Mouse (Mus musculus) T-helper 1 cell (primary cell): ENCODE measurements around the gene Igfbp1.

Experiments used
- in situ Hi-C: fragments of 300-600 bp; cut with MboI, MseI; formaldehyde crosslinking; loops from one replicate; pipeline ENCODE4 v1.15.1; 2025; ENCODE audit warnings: high pct_unique_total_duplicates

The Igfbp1 gene

GRCm38 (mm10) chr11:7230000-7230399 is 32.4 kb downstream of the Igfbp1 start:
- in situ Hi-C loops = no loop called here

GRCm38 (mm10) chr11:7231958-7232357 is 34.4 kb downstream of the Igfbp1 start:
- in situ Hi-C loops = no loop called here

GRCm38 (mm10) chr11:7233333-7233732 is 35.8 kb downstream of the Igfbp1 start:
- in situ Hi-C loops = no loop called here

GRCm38 (mm10) chr11:7234436-7234835 is 36.9 kb downstream of the Igfbp1 start:
- in situ Hi-C loops = no loop called here

- in situ Hi-C loops = no loop called here
Measured at GRCm38 (mm10) chr11:7234981-7235609, 37.5 kb downstream of the Igfbp1 start.

- in situ Hi-C loops = no loop called here
Measured at GRCm38 (mm10) chr11:7236751-7237150, 39.2 kb downstream of the Igfbp1 start.

GRCm38 (mm10) chr11:7237712-7238111 is 40.1 kb downstream of the Igfbp1 start:
- in situ Hi-C loops = no loop called here

GRCm38 (mm10) chr11:7238546-7238945 is 41.0 kb downstream of the Igfbp1 start:
- in situ Hi-C loops = no loop called here

- in situ Hi-C loops = no loop called here
Measured at GRCm38 (mm10) chr11:7239041-7239740, 41.6 kb downstream of the Igfbp1 start.

GRCm38 (mm10) chr11:7244782-7245181 is 47.2 kb downstream of the Igfbp1 start:
- in situ Hi-C loops = no loop called here

- in situ Hi-C loops = no loop called here
Measured at GRCm38 (mm10) chr11:7250415-7250814, 52.8 kb downstream of the Igfbp1 start.

- in situ Hi-C loops = no loop called here
Measured at GRCm38 (mm10) chr11:7250870-7251269, 53.3 kb downstream of the Igfbp1 start.
